Mouse (Mus musculus) WW6 (cell line): ENCODE data around the gene Jchain.
"Not testable (repeated sequence)": the region's sequence is repeated elsewhere in the genome, so short reads cannot be mapped to it uniquely, and the experiment has no call there.

Source experiments
- DNase-seq: peaks from one replicate; pipeline ENCODE4 v3.0.0-alpha.2; 2013; ENCODE audit warnings: low read depth, low spot score

Gene Jchain

GRCm38 (mm10) chr5:88527657-88528056 lies at the start of gene Jchain:
Jchain (minus strand) TSS chr5:88527891.
- no peak for DNase-seq

GRCm38 (mm10) chr5:88575506-88576338 lies 48.0 kb upstream of the Jchain start:
- no peak for DNase-seq

DNA sequence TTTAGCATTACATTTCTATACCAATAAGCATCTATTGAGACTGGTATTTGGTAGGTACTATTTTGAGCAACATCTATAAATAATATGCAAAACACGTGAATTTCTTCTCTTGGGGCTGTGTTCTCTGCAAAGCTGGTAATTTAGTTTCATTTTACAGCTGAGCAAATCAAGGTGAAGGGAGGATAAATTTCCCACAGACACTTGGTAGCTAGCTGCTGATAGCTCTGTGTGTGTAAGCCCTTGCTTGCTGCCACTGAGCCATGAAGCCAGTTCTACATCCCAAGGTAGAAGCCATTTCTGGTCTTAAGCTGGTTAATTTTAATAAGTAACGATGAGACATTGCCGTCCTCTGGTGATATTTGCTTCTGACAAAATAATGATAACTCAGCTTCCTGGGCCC lies 47.1 kb upstream of the Jchain start:
- DNase-seq = no peak

DNA sequence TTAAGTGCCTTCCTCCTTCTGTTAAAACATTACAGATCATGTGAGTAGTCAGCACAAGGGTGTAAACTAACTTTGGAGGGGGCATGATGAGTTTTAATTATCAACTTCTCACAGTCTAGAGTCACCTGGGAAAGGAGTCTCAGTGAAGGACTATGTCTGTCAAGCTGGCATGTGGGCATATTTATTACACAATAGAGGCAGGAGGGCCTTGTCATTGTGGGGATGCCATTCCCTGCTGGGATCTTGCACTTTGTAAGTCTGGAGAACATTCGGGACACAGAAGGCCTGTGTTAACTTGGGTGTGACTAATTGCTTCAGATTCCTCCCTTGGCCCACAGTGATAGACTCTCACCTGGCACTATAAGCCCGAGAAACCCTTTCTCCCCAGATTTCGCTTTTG lies 41.9 kb upstream of the Jchain start:
- DNase-seq = no peak

GRCm38 (mm10) chr5:88566034-88566841 lies 38.5 kb upstream of the Jchain start:
- DNase-seq = no peak

DNA sequence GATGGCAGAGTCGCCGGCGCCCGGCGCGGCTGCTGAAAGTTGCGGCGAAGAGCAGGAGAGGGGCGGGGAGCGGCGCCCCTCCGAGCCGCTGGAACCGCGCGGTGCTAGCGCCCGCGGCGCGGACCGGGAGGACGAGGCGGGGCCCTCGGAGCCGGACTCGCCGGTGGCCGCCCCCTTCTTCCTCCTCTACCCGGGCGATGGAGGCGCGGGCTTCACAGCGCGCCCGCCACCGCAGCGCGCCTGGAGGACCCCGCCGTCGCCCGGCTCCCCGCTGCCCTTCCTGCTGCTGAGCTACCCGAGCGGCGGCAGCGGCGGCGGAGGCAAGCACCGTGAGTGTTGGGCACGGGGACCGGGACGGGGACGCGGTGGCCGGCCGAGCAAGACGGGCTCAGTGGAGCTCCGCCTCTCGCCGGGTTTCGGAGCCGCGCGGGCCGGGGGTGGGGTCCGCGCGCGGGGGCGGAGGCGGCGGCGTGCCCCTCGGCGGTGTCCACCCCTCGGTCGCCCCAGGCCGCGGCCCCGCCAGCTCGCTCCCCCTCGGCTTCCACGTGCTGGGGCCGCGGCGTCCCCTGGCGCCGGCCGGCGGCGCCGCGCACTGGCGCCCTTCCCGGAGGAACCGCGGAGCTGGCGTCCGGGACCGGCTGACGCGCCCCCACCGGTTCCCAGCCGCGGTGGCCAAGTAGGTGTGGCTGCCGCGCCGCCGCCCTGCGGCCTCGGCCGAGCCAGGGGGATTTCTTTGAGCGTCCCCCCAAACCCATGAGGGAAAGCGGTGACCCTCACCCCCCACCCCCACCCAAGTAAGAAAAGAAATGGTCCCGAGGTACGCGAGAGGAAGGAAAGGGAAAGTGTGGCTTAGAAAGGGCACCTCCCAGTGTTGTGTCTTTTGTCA lies 37.7 kb upstream of the Jchain start:
- no peak for DNase-seq

GRCm38 (mm10) chr5:88564501-88565147 lies 36.9 kb upstream of the Jchain start, which contains the start of gene Rufy3:
Rufy3 (plus strand) TSS chr5:88565040.
- no peak for DNase-seq

DNA sequence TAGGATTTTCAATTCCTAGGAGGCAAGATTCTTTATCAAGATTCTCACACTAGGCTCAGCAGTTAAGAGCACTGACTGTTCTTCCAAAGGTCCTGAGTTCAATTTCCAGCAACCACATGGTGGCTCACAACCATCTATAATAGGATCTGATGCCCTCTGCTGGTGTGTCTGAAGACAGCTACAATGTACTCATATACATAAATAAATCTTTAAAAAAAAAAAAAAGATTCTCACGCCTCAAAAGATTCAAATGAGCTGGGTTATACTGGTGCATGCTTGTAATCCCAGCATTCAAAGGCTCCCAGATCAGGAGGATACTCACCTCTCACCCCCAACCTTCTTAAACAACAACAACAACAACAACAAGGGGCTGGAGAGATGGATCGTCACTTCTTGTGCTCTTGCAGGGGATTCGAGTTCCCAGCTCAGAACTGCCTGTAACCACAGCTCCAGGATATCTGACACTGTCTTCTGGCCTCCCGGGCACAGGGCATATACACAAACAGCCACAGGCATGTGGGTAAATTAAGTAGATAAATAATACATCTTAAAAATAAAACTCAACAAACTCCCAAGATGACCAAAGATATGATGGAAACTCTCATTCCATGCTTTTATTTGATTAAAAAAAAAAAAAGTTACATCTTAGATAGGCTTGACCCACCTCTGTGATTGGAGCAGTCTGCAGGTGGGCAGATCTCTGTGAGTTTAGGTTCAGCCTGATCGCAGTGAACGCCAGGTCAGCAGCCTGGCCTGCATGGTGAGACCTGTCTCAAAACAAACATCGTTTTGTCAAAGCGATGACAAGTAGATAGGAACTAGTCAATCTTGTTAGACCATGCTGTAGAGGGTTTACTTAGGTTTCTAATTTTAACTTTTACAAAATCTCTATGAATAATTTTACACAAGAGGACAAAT lies 35.4 kb upstream of the Jchain start:
- no peak for DNase-seq

DNA sequence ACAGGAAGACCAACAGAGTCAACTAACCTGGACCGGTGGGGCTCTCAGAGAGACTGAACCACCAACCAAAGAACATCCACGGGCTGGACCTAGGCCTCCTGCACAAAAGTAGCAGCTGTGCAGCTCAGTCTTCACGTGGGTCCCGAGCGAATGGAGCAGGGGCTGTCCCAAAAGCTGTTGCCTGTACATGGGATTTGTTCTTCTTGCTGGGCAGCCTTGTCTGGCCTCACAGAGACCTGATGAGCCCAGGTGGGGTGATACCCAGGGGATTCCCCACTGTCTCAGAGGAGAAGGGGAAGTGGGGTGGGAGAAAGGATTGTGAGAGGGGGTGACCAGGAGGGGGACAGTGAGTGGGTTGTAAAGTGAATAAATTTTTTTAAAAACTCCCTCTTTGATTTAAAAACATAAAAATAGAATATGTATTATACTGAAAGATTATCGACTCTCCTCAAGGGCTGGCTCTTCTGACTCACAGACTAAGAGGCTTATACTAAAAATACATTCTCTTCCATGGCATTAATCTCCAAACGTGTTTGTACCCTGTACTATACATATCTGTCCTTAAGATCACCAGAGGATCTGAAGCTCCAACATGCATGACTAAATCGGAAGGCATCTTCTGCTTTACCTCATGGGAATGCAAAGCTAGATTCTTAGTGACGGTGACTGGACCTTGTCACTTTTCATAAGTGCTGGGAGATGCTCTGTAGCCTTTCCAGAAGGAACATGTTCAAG lies 33.6 kb upstream of the Jchain start:
- no peak for DNase-seq

DNA sequence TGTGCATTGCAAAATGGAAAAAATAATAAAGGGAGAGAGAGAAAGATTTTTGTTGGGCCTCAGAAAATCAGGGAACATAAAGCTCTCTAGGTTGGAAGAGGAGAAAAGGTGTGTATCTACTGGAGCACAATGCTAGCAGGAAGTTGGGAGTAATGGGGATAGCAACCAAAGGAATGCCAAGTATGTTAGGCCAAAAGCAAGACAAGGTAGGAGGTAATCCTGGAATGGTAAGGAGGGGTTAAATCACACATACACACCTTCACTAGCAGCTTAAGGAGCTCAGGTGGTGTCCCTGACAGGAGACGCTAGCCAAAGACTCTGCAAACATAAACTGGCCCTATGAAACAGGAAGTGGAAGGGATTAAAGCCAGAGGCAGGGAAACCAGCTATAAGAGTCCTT lies 31.3 kb upstream of the Jchain start:
- no peak for DNase-seq

GRCm38 (mm10) chr5:88554086-88554886 lies 26.6 kb upstream of the Jchain start, which contains the start of gene Utp3:
Utp3 (plus strand) TSS chr5:88554462.
- peak; percentile 97 for DNase-seq

- DNase-seq = no peak
These were observed 25.8 kb upstream of the Jchain start for GRCm38 (mm10) chr5:88553271-88554085.

DNA sequence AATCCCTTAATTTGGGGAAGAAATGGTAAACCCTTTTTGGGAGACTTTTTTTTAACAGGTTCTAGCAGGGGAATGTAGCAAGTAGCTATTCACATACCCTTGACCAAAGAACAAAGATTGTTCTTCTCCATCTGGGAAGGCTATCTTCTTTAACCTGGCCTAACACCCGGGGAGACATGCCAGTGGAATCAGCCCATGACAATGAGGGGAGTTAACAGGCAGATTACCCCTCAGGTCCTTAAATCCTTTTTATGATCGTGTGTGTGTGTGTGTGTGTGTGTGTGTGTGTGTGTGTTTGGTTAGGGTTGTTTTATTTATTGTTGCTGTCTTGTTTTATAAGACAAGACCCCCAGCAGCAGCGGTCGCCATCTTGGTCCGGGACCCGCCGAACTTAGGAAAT lies 17.8 kb upstream of the Jchain start:
- DNase-seq = no peak

DNA sequence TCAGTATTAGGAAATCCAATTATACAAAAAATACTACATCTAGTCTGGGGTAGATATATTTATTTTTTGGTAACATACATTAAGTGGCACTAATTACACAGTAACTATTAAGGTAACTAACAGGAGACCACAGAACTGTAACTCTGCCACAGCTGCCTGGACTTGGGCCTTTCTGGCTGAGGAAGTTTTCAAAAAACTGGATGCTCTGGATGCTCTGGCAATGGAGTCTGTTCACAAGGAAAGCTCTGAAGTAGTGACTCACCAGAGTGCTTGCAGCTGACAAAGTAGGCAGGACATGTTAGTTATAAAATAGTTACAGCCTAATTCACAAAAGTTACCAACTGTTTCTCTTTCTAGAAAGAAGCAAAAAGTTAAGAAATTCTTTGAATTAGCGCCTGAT lies 16.7 kb upstream of the Jchain start:
- not testable (repeated sequence) for DNase-seq

DNA sequence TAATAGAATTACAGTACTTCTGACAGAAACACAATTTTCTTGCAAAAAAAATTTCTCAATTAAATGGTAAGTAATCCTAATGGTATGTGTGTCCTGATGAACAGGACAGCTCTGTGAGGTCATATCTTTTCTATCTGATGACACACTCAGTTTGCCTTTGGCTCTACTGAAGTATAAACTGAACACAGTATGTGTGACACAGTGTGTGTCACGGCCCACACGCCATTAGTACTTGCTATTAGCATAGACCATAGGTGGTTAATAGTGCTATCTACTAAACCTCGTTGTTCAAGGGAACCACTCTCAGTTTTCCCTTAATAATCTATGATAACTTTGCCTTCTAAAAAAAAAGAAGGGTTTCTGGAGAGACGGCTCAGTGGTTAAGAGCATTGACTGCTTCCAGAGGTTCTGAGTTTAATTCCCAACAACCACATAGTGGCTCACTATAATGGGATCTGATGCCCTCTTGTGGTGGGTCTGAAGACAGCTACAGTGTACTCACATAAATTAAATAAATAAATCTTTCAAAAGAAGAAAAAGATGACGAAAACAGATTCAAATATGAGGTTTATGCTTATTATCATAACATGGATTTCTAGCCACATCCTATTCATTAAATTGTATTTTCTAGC lies 15.1 kb upstream of the Jchain start:
- no peak for DNase-seq

DNA sequence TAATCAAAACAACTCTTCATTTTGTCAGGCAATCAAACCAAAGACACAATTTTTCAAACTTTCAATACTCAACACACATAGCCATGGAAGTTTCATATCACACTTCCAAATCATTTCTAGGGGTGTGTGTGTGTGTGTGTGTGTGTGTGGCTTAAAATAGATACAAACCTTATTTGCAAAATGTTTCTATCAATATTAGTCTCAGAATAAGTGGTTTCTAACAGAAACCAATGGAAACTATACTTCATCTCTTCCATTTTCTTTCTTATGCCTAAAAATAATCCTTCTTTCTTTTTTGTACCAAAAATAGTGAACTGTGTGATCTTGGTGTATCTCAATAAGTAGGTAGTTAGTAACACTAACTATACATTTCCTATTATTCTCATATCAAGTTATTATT lies 13.2 kb upstream of the Jchain start:
- DNase-seq = no peak

GRCm38 (mm10) chr5:88534697-88535096 lies 7.0 kb upstream of the Jchain start:
- DNase-seq = no peak
